Mouse (Mus musculus): ENCODE measurements around the gene Nrxn2.

Nrxn2 gene

DNA sequence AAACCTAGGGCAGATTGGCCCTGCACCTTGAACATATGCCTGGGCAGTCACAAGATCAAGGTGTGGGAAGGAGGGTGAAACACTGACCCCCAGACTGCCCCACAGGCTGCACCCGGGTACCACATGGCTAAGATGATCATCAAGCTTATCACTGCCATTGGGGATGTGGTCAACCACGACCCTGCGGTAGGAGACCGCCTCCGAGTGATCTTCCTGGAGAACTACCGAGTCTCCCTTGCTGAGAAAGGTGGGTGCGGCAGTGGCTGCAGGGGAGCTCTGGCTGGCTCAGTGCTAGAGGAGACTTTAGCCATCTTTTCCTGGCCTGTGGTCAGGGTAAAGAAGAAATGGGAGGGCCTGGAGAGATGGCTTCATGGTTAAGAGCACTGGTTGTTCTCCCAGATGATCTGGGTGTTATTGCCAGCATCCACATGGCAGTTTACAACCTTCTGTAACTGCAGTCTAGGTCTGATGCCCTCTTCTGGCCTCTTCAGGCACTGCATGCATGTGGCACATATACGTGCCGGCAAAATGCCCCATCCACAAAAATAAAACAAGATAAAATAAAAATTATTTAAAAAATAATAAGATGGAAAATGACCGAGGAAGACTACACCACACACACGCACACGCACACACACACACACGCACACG lies 25.7 kb upstream of the Nrxn2 start:
- DNase-seq (ENCODE audit: low spot score) = no peak

DNA sequence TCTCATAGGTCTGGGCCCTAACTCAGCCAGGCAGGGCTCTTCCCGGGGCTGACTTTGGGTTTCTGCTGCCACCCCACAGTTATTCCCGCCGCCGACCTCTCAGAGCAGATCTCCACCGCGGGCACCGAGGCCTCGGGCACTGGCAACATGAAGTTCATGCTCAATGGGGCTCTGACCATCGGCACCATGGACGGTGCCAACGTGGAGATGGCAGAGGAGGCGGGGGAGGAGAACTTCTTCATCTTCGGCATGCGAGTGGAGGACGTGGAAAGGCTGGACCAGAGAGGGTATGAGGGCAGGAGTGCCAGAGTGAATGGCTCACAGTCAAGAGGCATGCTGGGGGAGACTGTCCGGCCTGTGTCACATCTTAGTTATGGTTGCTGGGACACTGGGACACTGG lies 24.9 kb upstream of the Nrxn2 start:
- DNase-seq (ENCODE audit: low spot score) = no peak

DNA sequence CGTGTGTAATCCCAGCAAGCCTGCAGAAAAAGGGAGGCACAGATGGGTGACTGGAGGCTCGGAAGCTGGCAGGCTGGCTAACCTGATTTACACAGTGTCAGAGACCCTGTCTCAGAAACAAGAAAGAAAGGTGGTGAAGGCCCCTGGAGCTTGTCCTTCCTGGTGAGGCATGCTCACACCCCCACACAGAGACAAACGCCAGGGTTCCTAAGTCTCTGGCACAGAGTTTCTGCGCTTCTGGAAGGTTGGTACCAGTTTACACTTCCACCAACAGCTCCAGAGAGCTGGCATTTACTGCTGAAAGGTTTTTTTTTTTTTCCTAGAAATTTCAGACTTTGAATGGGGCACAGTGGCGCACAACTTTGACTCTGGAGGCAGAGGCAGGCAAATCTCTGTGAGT lies 22.3 kb upstream of the Nrxn2 start:
- DNase-seq (ENCODE audit: low spot score) = no peak

DNA sequence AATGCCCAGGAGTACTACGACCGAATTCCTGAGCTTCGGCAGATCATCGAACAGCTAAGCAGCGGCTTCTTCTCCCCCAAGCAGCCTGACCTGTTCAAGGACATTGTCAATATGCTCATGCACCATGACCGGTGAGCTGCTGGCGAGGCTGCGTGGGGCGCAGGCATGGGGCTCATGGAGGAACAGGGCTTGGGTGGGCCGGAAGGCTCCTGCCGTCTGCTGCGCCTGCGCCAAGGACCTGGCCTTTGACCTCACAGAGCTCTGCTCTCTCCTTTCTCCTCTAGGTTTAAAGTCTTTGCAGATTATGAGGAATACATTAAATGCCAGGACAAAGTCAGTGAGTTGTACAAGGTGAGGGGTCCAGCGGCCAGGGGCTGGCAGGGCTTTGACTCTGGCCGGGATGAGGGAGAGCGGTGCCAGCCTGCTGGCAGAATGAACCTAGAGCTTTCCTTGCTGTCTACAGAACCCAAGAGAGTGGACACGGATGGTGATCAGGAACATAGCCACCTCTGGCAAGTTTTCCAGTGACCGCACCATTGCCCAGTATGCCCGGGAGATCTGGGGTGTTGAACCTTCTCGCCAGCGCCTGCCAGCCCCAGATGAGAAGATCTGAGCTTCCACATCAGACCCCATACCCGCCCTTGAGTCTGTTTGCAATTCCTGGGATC lies 20.8 kb upstream of the Nrxn2 start:
- DNase-seq (ENCODE audit: low spot score) = no peak

DNA sequence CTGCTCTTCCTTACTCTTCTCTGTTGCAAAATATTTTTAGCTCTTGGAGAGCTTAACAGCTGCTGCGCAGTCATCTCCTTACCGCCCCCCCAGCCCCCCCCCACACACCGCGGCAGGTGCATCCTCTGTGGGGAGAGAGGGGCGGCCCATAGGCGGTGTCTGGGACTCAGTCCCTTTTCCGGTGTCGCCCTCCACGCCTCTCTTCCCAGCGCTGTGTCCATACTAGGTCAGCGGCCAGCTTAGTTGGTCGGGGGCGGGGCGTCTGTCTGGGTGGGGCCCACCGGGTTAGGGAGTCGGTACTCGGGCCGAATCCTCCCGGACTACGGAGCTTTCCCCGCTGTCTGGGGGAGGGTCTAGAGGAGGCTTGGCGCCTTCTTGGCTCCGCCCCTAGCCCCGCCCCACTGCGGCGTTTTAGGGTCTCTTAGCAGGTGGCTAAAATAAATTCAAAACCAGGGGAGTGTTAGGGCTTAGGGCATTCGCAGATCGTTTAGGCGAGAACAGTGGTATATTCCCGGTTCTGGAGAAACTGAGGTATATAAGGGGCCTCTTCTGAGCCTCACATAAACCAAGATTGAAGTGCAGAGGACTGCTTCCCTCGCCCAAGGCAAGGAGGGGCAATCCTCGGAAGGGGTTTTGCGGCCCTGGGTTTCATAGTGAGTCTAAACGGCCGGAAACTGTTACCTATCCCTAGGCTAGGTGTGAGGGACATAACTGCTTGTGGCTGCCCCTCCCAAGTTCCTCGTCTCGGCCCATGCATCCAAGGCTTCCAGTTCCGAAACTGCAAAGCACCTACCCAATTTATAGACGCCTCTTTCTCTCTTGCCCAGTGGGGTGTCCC lies 19.9 kb upstream of the Nrxn2 start:
- peak; percentile 48 for DNase-seq (ENCODE audit: low spot score)

DNA sequence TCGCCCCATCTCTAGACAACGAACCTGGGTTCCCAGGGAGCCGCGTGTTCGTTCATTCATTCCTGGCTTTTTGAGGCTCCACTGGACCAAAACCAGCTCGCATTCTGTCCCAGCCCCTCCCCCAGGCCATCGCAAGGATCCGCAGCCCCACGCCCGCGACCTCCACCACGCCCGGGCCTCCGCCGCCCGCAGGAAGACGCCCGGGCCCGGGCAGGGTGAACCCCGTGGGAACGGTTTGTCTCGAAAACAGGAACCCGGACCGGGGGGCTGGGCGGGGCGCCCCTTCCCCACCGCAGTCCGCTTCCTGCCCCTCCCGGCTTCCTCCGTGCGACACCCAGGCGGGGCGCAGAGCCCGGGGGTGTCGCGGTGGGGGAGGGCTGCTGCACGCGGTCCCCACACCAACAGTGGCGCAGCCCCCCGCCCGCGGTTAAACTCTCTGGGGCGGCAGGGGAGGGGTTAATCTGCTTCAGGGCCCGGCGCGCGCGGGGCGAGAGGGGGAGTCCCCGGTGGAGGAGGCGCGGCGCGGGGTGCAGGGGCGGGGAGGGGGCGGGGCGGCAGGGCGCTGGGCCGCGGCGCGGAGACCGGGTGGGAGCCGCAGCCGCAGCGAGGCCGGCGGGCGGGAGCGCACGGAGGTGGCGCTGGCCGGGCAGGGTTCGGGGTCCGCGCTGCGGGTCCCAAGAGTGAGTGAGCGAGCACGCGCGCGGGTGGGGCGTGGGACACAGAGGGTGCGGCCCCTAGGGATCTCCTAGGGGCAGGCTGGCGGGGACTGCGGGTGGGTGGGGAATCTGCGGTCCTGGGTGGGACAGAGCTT lies 19.0 kb upstream of the Nrxn2 start, which contains the start of gene Rasgrp2:
Gene Rasgrp2, plus strand, starts transcription at position 56 of the 811 bp plus-strand sequence.
- no peak for DNase-seq (ENCODE audit: low spot score)

DNA sequence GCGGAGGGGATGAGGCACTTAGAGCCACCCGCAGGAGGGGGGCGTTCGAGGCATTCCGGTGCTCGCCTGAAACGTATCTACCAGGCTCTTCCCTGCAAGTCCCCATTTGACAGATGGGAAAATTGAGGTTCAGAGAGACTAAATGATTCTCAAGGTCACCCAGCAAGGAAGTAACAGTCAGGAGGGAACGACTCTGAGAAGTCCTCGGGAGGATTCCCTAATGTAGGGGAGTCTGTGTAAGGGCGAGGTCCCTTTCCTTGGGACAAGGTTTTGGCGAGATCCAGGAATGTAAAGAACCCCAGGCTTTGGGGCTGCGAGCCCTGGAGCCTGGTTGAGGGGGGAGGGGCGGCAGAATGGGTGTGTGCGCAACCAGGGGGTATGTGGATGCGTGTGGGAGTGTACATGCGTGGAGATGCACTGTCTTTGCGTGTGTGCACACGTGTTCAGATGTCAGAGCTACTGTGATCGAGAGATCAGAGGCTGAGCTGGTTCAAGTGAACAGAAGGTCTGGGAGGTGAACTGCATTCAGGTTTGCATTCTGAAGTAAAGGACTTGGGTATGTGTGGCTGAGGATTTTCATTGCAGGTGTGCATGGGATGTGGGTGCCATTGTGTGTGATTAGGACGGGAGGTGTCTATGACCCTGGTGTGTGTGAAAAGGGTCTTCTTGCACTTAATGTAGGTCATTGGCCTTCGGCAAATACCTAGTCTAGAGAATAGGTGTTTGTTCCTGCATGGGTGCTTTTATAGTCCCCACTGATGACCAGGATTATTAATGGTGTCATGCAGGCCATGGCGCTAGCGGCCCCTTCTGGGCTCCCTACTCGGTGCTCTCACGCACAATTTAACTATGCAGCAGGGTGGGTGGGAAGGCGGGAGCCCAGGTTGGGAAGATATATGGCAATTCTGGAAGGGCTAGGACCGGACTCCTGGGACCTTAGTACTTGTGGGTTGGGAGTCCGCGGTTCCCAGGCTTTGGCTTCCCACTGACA lies 18.1 kb upstream of the Nrxn2 start:
- no peak for DNase-seq (ENCODE audit: low spot score)

DNA sequence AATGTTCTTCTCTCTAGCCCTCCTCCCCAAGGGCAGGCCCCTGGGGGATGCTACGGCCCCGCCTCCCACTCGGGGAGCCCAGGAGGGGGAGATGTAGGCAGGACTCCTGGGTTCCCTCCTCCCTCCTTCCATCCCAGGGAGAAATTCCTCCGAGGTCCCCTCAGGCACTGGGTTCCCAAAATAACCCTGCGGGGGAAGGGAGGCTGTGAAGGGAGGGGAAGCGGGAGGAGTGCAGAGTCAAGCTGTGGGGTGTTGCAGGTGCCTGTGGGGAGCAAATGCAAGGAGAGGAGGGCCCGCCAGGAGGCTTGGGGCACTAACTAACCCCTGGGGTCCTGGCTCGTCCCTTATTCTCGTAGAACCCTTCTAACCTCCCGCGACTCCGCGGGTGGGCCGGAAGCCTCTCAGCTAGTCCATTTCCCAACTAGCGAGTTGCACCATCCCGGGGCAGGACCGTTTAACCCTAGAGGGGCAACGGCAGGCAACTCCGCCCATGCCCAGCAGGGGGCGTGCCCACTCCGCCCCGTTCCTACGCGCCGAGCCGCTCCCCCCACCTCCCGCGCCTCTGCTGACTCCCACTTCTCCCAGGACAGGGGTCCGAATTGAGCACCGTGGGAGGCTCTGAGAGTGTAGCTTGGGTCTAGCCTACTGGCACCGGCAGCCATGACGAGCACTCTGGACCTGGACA lies 17.3 kb upstream of the Nrxn2 start:
- DNase-seq (ENCODE audit: low spot score) = peak; percentile 74

DNA sequence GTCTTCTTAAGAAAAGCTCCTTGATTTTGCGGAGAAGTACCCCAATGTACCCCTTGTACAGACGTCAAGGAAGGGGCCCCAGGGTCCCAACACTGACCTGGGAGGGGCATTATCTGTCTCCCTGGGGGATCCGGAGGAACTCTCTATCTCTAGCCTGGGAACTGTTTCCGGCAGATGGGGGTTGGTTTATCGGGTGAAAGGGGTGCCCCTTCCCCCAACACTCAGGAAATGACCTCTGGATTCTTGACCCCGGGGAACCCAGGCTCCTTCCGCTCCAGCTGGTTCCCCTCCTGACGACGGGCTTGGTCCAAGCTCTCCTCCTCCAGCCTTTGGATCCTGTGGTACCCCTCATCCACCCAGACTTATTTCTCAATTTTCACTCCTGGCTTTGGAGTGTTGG lies 16.6 kb upstream of the Nrxn2 start:
- DNase-seq (ENCODE audit: low spot score) = no peak

DNA sequence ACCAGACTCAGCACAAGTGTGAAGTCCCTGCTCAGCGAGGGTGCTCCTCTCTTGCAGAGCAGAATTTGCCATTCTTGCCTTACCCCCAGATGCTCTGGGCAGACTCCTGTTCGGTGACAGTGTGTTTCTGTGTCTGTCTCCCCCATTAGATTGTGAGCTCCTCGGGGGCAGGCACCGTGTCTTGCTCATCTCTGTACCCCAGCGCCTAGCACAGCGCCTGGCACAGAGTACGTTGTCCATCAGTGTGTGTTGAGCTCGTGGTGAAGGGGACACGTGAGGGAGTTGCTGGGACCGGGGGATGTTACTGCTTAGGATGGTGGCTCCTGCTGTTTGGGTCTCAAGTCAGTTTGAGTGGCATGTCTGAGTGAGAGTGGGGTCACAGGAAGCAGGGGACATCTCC lies 14.7 kb upstream of the Nrxn2 start:
- no peak for DNase-seq (ENCODE audit: low spot score)

DNA sequence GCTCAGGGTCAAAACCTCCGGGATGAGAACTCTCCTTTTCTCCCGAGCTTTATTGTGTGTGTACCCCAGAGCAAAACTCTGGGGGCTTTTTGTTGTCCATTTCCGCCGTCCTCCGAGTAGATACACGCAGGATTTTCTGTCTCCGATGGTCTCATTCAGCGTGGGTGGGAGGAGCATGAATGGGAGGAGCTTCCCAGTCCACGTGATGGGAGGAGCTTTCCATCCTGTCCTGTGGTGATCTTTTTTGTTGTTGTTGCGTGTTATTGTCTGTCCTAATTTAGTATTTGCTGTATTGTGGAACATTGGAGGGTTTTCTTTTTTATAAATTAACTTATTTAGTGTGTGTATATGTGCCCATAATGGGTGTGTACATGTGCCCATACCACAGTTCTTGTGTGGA lies 13.1 kb upstream of the Nrxn2 start:
- DNase-seq (ENCODE audit: low spot score) = no peak

DNA sequence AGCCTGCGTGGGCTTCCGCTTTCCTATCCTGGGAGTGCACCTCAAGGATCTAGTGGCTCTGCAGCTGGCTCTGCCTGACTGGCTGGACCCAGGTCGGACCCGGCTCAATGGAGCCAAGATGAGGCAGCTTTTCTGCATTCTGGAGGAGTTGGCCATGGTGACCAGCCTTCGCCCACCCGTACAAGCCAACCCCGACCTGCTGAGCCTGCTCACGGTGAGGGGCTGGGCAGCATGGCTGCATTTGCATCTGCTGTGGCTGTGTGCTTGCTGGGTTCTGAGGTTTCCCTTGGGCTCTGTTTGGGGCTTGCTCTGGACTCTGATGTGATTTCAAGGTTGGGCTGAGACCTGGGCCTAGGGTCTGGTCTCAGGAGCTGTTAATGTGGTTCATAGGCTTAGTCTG lies 11.4 kb upstream of the Nrxn2 start:
- no peak for DNase-seq (ENCODE audit: low spot score)

DNA sequence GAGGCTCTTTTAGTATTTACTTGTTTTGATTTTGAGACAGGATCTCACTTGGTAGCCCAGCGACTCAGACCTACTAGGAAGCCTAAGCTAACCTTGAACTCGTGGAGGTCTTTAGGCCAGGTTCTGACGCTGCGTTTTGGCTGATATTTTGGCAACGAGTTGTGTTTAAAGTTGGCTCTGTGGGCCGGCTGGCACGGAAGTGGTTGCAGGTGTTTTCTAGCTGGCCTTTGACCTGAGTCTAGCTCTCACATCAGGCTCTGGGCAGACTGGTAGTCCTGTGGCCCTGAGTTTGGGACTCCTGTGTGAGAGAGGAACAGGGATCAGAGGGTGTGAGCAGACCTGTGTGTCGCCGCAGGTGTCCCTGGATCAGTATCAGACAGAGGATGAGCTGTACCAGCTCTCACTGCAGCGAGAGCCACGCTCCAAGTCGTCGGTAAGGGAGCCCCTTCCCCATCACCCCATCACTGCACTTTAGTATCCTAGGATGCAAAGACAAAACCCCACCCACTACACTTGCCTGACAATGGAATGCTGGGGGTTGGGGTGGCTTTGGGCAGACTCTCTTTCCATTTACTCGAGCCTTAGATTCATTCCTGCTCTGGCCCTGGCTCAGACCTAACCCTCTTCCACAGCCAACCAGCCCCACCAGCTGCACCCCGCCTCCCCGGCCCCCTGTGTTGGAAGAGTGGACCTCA lies 10.6 kb upstream of the Nrxn2 start:
- DNase-seq (ENCODE audit: low spot score) = no peak

DNA sequence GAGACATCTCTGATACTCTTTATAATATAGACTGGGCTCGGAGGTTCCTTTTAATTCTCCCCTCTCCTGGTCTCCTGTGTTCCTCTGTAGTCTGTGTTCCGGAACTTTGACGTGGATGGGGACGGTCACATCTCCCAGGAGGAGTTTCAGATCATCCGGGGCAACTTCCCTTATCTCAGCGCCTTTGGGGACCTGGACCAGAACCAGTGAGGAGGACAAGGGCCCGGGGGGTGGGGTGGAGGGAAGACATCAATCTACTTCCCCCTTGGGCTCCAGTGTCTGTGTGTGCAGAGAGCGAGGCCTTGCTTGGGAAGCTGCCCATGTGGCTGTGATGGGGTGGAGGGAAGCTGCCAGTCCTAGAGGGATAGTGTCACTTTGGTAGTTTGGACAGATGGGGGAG lies 9.8 kb upstream of the Nrxn2 start:
- no peak for DNase-seq (ENCODE audit: low spot score)

DNA sequence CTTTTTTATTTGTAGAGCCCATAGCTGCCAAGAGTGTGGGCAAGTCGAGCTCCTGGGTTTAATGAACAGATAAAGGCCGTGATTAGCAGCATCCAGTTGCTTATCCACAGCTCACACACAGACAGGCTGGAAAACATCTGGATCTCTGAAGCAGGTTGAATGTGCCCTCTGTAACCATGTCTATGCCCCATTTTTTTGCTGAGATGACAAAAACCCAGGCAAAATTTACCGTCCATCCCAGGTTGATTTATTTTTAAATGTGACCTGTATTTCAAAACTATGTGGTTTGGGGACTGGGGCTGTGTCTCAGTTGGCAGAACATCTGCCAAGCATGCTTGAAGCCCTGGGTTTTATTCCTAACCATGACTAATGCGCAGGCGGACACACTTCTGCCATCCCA lies 9.4 kb upstream of the Nrxn2 start:
- DNase-seq (ENCODE audit: low spot score) = no peak

DNA sequence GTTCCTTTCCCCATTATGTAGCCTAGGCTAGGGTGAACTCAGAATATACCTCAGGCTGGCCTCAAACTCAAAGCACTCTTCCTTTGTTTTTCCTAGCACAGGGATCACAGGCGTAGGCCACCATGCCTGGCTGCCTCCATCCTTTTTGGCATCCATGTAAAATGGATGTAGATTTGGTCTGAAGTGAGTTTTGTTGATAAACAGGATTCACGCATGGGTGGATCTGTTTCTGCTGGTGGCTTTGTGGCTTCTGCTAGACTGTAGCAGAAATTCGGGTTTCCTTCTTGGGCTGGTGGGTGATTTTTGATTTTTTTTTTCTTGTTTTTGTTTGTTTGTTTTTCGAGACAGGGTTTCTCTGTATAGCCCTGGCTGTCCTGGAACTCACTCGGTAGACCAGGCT lies 8.6 kb upstream of the Nrxn2 start:
- no peak for DNase-seq (ENCODE audit: low spot score)

DNA sequence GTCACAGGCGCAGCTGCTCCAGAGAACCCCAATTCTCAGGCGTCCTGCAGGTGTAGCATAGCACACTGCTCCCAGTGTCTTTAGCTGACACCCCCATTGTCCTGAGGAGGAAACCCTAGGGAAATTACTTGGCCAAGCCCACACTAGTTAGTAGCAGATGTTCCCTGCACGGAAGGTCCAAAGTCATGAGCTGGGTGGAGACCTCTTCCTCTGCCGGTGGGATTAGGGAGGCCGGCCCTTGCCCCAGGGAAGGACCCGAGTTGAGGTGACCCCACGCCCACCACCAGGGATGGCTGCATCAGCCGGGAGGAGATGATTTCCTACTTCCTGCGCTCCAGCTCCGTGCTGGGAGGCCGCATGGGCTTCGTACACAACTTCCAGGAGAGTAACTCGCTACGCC lies 5.7 kb upstream of the Nrxn2 start:
- DNase-seq (ENCODE audit: low spot score) = no peak

DNA sequence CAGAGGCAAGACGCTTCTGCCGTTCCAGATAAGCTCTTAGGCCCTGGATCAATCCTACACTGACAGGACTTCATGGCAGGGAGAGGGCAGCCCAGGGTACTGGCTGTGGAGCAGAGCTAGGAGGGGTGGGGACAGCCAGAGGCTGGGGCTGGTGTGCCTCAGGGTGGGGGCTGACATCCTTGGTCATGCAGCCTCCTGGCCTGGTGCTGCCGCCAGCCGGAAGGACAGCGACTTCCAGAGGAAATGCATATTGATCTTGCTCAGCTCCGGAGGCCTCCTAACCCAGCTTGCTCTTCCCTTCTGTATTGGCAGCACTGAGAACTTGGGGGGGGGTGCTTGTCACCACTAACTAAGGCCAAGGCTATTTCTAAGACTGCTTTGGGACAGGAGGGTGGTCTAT lies 3.1 kb upstream of the Nrxn2 start:
- DNase-seq (ENCODE audit: low spot score) = no peak

DNA sequence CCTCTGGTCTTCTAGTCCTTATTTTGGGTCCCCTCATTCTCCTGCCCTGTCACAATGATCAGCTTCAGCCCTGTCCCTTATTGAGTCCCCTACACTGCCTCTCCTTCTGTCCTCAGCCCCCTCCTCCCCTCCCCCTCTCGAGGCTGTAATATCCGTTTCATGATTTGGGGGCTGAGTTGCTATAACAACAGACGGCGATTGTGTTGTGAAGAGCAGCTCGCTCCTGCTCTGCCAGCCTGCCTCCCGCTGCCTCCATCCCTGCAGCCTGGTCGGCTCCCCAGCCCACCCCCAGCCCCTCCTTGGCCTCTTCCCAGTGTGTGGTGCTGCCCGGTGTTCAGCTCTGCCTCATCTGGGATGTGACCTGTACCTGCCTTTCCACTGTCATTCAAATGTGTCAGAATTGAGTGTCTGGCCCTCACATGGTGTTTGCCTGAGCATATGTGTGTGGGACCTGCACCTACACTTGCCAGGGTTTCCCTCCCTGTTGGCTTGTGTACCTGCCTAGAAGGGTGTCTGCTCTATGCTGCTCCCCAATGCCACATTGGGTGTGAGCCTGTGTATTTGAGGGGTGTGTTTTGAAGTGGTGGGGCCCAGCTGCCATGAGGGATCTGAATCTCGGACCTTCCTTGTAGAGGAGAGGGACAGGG lies 2.3 kb upstream of the Nrxn2 start:
- no peak for DNase-seq (ENCODE audit: low spot score)

Data from ovary, postnatal 14 days (tissue).